Mouse (Mus musculus): ENCODE results near the gene Alpl. TPM values are rescaled to one million over a fixed set of nuclear protein-coding genes. Genes with fewer than 3 reads are reported as not detected.
A peak's percentile ranks its signal among the peaks of the same experiment; 100 is the strongest.

The Alpl gene
- total RNA-seq (2021) = 16.5 and 19.0 TPM in 2 replicates
- long read RNA-seq, experiment 1, partial matches to known transcripts = 1 of 9 reads
- long read RNA-seq, experiment 1, other reads (novel, unspliced or antisense) = 4 of 9 reads
- long read RNA-seq, experiment 2, partial matches to known transcripts = 2 of 13 reads
- long read RNA-seq, experiment 2, other reads (novel, unspliced or antisense) = 8 of 13 reads

DNA sequence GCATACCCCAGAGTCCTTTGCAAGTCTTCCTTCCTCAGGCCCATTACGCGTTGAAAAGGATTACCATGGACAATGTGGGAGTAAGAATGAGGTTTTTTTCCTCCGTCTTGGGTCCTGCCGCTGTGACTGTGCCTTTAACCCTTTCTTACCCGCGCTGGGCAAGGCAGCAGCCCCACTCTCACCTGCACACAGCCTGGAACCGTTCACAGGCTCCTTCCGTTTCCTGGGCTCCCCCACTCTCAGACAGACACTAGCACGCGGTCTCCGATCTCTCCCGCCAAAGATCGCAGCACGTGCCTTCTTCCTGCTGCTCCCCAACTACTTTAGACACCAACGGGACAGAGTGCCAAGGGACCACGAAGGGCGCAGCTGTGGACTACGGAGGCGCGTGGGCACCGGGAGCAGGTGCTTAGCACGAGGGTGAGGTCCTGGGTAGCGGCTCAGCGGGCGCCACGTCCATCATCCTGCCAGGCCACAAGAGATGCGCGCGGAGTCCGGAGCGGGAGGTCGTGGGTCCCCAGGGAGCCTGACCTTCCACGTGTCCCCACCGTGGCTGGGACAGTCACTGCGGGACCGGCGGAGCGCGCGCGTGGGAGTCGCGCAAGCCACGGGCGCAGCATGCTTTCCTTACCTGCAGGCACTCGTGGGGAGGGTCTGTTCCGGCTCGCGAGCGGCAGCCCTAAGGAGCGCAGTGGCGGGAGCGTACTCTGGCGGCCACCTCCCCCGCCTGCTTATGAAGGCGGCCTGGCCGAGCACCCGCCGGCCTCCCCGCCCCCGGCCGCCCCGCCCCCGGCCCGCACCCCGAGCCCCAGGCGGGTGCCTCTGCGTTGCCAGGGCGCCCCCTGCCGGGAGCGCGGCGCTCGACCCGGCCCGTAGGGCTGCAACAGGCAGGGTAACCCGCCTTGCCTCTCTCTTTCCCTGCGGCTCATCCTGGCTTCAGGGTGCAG is at the start of gene Alpl:
Gene Alpl, minus strand, starts transcription at position 774 of the 947 bp plus-strand sequence.
- DNase-seq = peak; percentile 89

DNA sequence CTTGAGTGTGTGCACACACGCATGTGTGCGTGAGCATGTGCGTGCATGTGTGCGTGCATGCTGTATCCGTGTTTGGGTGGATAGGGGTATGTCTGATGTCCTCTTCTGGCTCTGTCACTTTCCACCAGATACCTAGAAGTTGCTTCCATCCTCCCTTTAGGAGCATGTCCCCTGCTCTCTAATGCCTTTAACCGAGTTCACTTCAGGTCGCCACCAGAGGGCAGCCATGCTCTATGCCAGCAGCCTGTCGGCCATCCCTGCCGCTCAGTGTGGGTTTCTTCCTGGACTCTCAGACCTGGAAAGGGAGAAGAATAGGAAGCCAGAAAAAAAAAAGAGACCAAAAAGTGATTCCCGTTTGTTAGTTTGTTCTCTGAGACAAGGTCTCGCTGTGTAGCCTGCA is 48.5 kb upstream of the Alpl start:
- peak; percentile 89 for DNase-seq

DNA sequence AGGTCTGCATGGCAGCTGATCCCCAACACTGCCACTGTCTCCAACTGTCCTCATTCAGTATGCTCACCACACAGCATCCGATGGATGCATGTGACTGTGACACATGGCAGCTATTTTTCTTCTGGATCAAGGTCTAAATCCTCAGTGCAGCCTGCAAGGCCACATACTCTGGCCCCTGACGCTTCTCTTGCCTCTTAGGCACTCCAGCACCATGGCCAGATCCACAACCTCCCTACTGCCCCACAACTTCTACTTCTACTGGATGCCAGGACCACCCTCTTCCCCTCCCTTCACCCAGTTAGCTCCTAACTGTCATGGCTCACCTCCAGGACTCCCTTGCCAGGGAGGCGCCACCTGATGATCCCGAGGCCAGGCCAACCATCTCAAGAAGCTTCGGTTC is 43.3 kb upstream of the Alpl start:
- peak; percentile 72 for DNase-seq

- DNase-seq = no peak
Measured at GRCm38 (mm10) chr4:137838791-137839190, 42.6 kb upstream of the Alpl start.

GRCm38 (mm10) chr4:137837792-137838191 is 41.6 kb upstream of the Alpl start:
- peak; percentile 80 for DNase-seq

- DNase-seq = no peak
Measured at GRCm38 (mm10) chr4:137836741-137837140, 40.6 kb upstream of the Alpl start.

DNA sequence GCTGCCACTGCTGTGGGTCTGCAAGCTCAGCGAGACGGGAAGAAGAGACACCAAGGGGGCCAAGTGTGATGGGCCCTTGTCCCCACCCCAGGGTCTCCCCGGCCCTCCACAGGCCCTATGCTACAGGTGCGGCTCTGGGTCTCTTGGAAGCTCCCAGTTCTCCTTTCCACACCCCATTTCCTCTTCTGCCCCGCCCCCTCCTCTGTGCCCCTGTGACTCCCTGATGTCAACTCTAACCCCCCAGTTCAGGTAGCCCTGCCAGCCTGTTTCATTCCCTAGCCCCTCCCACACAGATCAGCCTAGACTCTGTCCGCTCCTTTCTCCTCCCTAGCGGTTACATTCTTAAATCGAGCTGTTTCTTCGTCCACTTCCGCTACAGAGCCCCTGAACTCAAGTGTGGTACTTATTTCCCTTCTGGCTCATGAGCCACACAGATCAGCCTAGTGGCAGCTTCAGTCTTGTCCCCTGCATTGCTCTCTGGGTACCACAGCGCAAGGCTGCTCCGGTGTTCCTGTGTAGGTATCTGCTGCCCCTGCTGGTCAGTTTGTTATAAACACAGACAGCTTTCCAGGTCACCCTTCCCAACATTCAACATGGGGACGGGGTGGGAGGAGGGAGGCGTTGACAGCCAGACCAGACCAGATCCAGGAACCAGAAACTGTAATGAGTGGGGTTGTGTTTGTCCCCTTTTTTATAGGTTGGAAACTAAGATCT is 39.6 kb upstream of the Alpl start:
- peak; percentile 88 for DNase-seq

- DNase-seq = no peak
Measured at GRCm38 (mm10) chr4:137831598-137831997, 35.4 kb upstream of the Alpl start.

- DNase-seq = peak; percentile 65
Measured at GRCm38 (mm10) chr4:137830380-137830779, 34.2 kb upstream of the Alpl start.

DNA sequence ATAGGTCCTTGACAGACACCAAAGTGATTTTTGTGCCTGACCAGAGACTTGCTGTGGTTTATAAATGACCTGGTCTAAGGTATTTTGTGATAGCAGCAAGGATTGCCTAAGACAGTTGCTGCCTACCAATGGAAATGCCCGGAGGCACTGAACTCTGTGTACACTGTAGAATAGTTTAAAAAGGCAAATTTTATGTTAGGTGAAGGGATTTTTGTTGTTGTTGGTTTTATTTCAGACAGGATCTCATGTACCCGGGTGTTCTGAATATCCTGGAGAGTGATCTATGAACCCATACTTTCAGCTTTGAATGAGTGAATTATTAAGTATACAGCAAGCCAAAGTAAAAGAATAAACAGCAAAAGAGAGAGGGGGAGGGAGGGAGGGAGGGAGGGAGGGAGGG is 28.7 kb upstream of the Alpl start:
- no peak for DNase-seq

- DNase-seq = no peak
Measured at GRCm38 (mm10) chr4:137823542-137823941, 27.4 kb upstream of the Alpl start.

- peak; percentile 40 for DNase-seq
Measured at GRCm38 (mm10) chr4:137822537-137822936, 26.4 kb upstream of the Alpl start.

DNA sequence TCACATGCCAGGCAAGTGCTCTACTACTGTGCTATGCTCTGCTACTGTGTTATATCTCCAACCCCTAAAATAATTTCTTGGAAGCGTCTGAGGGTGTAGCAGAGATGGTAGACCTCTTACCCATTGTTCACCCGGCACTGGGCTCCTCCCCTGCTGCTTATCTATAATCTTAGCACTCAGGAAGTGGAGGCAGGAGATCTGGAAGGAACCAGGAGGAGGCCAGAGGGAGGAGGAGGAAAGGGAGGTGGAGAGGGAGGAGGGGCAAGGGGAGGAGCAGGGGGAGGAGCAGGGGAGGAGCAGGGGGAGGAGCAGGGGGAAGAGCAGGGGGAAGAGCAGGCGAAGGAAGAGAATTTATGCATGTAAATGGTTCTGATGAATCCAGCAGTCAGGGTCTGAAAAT is 24.5 kb upstream of the Alpl start:
- DNase-seq = no peak

DNA sequence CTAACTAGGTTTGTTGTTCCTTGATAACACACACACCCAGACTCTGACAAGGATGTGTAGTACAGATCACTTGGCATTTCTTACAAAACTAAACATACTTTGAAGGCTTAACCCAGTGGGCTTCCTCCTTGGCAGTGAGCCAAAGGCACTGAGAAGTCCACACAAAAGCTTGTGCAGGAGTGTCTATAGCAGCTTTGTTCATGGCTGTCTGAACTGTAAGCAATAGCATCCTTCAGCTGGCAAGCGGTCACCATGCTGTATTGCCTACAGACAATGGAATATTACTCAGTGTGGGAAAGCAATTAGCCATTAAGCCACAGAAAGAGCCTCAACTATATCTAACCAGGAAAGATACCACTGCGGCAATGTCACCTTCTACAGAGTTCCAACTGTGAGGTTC is 23.3 kb upstream of the Alpl start:
- DNase-seq = no peak

DNA sequence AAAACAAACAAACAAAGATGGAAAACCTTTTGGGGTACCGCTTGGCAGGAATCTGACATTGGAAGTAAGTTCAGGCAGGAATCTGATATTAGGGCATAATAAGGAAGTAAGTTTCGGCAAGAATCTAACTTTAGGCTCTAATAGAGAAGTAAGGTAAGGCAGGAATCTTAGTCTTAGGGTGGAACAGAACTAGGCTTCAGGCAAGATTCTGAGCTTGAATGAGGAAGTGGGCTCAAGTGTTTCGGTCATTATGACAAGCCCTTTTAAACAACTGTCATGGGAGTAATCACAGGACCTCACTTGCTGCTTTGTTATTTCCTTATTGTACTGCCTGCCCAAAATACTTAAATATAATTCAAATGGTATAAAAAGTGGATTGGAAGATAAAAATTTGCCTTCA is 22.2 kb upstream of the Alpl start:
- DNase-seq = no peak

DNA sequence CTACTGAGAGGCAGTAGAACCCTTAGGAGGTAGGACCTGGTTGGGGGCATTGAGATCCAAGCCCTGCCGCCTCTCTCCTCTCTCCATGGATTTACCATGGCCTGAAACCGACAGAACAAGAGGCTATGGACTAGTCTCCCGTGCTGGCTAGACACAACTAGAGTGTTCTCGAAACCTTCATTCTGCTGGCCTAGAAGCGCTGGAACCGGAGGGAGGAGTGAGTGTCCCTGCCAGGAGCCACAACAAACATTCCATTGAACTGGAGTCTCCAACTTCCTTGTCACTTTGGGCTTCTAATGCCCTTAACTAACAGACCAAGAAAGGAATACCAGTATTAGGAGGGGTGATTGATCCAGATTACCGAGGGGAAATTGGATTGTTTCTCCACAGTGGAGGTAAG is 20.0 kb upstream of the Alpl start:
- DNase-seq = no peak

DNA sequence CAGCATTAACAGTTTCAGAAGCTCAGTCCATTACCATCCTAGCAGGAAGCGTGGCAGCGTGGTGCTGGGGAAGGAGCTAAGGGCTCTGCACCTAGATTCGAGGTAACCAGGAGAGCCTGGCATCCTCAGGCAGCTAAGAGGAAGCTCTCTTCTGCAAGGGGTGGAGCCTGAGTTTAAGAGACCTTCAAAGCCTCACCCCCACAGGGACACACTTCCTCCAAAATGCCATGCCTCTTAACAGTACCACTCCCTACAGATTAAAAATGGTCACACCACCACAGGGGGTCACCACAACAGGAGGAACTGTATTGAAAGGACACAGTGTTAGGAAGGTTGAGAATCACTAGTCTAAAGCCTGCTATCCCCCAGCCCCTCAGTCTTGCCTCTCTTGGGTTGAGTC is 19.3 kb upstream of the Alpl start:
- no peak for DNase-seq

DNA sequence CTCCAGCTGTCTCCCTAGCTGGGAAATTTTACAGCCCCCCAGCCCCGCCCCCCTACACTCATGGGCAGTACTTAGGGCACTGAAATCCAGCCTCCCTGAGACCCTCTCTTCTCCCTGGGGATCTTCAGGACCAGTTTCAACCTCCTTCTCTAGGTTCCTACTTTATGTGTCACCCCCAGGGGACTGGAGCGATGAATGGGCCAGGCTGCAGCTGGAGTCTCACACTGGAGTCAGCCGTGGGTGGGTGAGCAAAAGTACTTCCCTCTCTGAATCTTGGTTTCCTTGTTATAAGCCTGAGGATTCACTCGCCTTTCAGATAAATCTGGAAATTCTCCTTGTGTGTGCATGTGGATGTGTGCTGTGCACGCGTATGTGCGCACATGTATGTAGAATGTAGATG is 18.0 kb upstream of the Alpl start:
- DNase-seq = no peak

DNA sequence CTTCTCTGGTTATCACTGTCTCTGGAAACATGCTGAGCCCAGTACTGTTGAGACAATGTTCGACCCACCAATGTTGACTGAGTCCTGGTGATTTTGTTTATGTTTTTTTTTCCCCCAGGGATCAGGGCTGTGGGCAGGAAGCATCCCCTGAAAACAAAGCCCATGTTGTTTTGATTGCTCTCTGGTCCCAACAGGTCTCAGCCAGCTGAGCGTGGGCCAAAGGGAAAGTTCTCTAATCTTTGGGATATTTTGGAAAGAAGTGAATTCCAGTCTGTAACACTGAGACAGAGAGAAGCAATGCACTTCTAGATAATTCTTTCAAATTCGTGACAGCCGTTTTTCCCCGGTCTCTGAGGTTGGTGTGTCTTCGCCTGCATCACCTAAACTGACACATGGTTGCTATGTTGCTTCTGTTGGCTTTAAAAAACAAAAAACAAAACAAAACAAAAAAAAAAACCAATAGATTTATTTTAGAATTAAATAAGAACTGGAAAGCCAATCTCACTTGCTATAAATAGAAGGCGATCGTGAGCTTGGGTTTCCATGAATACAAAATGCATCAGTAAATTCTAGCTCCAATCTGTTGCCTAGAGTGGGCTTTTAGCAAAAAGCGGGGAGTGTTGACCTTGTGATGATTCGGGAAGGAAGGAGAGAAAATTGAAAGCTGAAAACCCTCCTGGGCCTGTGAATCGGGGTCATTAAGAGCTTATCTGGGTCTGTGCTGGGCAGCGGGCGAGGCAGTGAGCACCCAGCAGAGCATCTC is 16.9 kb upstream of the Alpl start:
- DNase-seq = no peak

DNA sequence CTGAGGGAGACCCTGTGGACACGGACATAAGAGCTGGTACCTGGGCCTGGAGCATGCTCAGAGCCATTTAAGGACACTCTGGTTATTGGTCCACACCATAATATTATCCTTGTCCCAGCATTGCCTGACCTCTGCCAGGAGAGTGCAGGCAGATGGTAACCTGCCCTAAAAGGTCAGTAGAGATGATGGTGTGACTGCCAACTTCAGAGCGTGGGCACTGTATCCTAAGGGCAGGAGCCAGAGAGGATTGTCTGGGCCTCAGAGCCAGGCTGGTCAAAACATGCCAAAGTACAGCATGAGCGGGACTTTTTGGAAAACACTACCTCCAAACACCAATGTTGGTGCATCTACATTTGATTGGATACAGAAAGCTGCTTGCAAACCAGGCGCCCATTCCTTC is 13.8 kb upstream of the Alpl start:
- no peak for DNase-seq

- DNase-seq = no peak
Measured at GRCm38 (mm10) chr4:137807301-137807851, 11.2 kb upstream of the Alpl start.

- no peak for DNase-seq
Measured at GRCm38 (mm10) chr4:137801196-137801595, 5.0 kb upstream of the Alpl start.
